Mouse (Mus musculus) megakaryocyte, embryonic 14.5 days (primary cell): ENCODE results near the gene Tec.

Experiments used
- FLI1 ChIP-seq: IDR thresholded peaks from 2 replicates; pipeline ENCODE4 v1.6.1; 2012; ENCODE audit warnings: low read length, inconsistent platforms, mixed read lengths
- GATA1 ChIP-seq: IDR thresholded peaks from 3 replicates; pipeline ENCODE4 v1.6.1; 2012; ENCODE audit warnings: mixed read lengths, low read length, inconsistent platforms, borderline replicate concordance

- TF ChIP-seq FLI1 (no peak), GATA1 (no peak)
These were observed 15.4 kb upstream of the Tec start for GRCm38 (mm10) chr5:72883706-72884105.
